Mouse (Mus musculus) spleen, adult 2 months (tissue): ENCODE measurements around the gene Cntn2.

ENCODE experiments used
- CTCF ChIP-seq: fragments of 200-500 bp; IDR thresholded peaks from 2 replicates; pipeline ENCODE4 v1.5.1; 2011; ENCODE audit warnings: mild to moderate bottlenecking, inconsistent platforms; ENCODE audit not compliant: insufficient read depth, insufficient read length, insufficient replicate concordance; ENCODE audit errors: extremely low read depth
- POLR2A ChIP-seq: fragments of 200-500 bp; IDR thresholded peaks from 2 replicates; pipeline ENCODE4 v1.6.1; 2011; ENCODE audit warnings: low read depth, low read length, inconsistent platforms

- TF ChIP-seq CTCF (no peak), POLR2A (no peak)
Measured at GRCm38 (mm10) chr1:132464651-132465050, 78.4 kb downstream of the Cntn2 start.
